Mouse (Mus musculus): ENCODE measurements at regions not wholly inside any gene's neighbourhood (a gene's known extent, or its start where the extent isn't known, plus 50 kb on each side); places are given as distances from the start of the nearest gene placed in this dataset.

- no peak for DNase-seq (ENCODE audit: low spot score in 2 of 2)
These were observed 596.2 kb downstream of the Gm9195 start for GRCm38 (mm10) chr14:71895468-71895867.

- DNase-seq (ENCODE audit: low spot score in 2 of 2), result no peak
These were observed 596.8 kb downstream of the Gm9195 start for GRCm38 (mm10) chr14:71894811-71895210.

DNA sequence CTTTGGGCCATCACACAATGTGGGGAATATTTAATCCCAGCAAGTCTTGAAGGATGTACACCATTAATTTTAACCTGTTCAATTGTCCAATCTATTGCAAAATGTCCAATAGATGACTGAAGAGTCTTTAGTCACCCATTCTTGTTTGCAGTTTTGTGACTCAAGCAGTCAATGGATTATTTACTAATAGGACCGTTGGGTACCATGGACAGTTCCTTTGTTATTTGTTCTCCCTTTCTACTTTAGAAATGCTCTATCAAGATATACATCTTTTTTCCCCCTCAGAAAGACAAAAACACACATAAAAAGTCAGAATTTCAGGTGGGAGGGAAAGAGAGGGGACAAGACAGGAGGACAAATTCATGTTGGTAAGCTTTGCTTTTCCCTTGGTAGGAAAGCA lies 598.3 kb downstream of the Gm9195 start:
- no peak for DNase-seq (ENCODE audit: low spot score in 2 of 2)

- no peak for DNase-seq (ENCODE audit: low spot score in 2 of 2)
These were observed 600.0 kb downstream of the Gm9195 start for GRCm38 (mm10) chr14:71891667-71892066.

- DNase-seq (ENCODE audit: low spot score in 2 of 2), result no peak
These were observed 608.8 kb downstream of the Gm9195 start for GRCm38 (mm10) chr14:71882871-71883270.

- no peak for DNase-seq (ENCODE audit: low spot score in 2 of 2)
These were observed 646.1 kb downstream of the Gm9195 start for GRCm38 (mm10) chr14:71845546-71845945.

DNA sequence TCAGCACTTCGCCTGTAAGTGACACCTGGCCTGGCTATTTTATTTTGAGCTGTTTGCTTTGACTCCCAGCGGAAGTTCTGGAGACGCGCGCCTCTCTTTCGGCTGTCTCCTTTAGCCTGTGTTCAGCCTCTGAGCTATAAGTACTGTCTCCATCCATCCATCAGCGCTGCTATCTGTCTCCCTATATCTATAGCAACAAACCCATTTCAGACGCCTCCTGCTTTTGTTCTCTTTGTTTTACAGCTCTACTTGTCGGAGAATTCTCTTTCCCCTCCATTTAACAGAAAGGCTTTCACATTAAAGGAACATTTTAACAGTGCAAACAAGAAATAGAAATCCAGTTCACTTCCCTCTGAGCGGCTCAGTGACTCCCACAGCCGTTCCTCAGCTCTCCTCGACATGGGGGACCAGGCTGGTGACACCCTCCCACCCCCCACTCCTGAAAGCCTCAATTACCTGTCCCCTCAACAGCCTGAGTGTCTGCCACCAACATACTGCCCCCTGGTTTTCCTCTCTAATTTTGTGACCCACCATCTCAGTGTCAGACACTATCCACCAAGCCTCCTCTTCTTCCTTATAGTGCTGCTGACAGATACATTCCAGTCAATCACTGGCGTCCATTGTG lies 682.7 kb downstream of the Gm9195 start:
- DNase-seq (ENCODE audit: low spot score in 2 of 2), result no peak

DNA sequence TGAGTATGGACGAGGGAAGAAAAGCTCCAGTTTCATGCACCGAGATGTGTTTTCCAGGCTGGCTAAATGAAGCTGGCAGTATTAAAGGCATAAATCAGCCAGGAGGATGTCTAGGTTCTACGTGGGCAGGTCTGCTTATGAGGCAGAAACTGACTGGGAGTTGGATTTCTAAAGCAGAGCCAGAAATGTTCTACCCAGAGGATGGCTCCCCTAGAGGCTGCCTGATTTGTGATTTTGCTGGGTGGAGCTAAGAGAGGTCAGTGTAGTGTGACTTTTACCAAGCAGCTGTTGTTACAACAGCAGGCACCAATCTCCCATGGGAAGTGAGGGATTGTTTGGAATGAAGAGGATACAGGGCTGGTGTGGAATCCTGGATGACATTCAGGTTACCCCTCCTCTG lies 686.0 kb downstream of the Gm9195 start:
- DNase-seq (ENCODE audit: low spot score in 2 of 2), result peak in 1 of 2 experiments; percentile 11

DNA sequence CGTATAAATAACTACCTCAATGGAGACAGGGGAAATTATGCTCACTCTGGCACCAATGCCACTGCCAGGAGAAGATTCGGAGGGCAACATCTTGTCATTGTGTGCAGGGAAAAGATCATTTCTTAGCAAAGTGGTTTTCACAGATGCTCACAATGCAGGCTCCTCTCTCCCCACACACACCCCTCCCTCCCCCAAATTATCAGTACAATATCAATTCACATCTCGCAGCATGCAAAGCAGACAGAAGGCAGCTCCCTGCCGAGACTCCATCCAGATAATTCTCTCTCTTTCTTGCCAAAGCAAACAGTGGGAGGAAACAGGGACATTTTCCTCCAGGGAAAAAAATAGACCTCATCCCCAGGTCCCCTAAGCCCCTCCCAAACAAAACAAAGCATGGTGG lies 691.8 kb downstream of the Gm9195 start:
- DNase-seq (ENCODE audit: low spot score in 2 of 2), result peak; percentile 38 to 40

- DNase-seq (ENCODE audit: low spot score in 2 of 2), result no peak
These were observed 695.9 kb downstream of the Gm9195 start for GRCm38 (mm10) chr14:71795713-71796112.

DNA sequence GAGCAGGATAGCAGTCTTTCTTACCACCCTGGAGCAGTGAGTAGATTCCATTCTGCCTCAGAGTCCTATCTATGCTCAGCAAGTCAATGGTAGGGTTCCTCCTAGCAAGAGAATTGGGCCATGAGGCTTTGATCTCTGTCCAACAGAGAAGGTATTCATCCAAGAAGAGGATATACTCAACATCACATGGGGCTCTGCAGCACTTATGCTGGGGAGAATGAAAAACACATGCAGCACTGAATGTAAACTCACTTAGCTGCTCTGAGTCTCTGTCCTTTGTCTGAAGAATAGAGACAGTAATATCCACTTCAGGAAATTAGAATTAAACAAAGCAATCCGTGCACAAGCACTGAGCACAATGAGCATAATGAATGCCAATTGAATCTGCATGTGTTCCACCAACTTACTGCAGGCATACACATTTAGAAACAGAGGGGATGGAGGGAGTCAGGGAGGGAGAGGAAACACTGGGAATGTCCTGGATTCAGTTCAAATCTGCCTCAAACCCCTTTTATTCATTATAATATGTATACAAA lies 714.6 kb downstream of the Gm9195 start:
- no peak for DNase-seq (ENCODE audit: low spot score in 2 of 2)

GRCm38 (mm10) chr14:71766856-71767255 lies 724.8 kb downstream of the Gm9195 start:
- DNase-seq (ENCODE audit: low spot score in 2 of 2), result no peak

DNA sequence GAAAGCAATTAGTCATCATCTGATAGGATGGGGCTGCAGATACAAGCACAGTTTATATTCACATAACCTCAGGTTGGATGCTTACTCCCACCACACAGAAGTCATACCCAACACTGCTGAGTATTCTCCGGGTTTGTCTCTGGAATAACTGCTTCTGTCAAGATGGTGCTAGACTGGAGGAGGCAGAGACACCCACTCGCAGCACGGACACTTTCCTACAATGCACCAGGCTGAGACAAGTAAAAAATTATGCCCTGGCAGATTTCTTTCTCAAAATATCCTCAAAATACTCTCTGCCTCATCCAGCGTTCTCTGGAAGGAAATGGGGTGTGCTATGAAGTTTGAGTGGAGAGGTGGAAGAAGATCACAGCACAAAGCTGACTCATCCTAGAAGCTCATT lies 763.1 kb downstream of the Gm9195 start:
- DNase-seq (ENCODE audit: low spot score in 2 of 2), result peak; percentile 32 to 45

DNA sequence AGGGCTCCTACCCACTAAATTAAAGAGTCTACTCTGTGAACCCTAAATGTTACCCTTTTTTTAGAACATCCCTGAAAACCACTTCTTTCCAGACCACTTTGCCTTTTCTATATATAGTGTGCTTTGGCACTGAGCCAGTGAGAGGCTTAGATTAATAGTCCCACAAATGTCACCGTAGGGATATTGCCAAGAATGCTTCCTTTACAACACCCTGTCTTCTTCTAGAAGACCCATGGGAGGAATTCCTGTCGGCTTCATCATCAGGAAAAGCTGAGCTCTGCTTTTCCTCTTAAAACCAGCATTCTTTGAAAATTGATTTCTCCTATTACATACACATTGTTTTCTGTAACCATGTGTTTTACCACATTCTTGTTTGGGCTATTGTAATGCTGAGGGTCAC lies 768.1 kb downstream of the Gm9195 start:
- DNase-seq (ENCODE audit: low spot score in 2 of 2), result no peak

DNA sequence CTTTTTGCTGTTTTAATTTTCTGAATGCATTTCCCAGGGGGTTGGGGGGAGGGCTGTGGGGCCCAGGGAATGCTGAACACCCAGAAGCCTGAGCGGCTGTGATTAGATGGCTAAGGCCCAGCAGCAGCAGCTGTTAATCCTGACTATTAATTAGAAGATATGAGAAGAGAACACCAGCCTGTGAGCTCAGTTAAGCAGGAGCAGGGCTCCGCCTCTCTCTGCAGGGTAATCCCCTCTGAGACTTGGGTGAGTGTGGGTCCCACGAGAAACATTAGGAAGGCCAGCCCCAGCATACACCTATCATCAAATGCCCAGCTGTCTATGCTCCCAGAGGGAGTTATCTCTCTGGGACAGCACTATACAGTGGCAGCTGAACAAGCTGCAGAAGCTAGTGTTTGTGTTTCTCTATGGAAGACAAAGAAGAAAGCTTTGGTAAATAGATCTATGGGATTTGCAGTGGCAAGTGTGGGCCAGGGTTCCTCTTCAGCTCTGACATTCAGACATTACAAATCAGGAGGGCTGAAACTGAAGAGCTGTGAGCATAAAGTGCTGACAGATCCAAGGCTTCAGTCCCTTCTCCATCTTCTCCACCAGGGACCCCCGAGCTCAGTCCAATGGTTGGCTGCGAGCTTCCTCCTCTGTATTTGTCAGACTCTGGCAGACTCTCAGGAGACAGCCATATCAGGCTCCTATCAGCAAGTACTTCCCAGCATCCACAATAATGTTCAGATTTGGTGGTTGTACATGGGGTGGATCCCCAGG lies 781.9 kb downstream of the Gm9195 start:
- DNase-seq (ENCODE audit: low spot score in 2 of 2), result no peak

DNA sequence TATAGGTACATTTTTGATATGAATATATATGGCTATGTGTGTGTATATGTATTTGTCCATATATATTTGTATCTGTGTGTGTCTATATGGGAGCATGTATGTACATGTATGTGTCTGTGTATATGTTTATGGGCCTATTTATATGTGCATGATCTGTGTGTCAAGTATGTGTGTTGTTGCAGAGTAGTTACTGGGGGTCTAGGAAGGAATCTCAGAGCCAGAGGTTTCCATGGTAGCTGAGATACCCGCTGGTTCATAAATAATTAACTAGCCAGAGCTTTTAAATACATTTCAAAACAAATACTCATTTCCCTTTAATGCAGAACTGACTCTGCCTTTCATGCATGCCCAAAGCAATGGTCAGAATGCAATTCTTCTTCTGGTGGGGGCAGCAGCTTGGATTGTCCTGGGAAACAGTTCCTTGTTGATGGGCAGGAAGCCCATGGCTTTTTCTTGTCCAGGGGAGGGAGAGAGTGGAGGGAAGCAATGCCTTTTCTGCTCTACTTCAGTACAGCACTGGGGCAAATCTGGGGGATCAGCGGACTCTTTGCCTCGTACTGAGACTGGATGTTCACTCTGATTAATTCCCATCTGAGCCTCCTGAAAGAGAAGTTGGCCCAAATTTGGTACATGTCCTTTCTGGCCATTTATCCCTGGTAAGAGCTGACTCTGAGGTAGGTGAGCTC lies 798.7 kb downstream of the Gm9195 start:
- no peak for DNase-seq (ENCODE audit: low spot score in 2 of 2)

- no peak for DNase-seq (ENCODE audit: low spot score in 2 of 2)
These were observed 817.1 kb downstream of the Gm9195 start for GRCm38 (mm10) chr14:71674564-71674963.

GRCm38 (mm10) chr14:71673837-71674236 lies 817.8 kb downstream of the Gm9195 start:
- peak in 1 of 2 experiments; percentile 32 for DNase-seq (ENCODE audit: low spot score in 2 of 2)

DNA sequence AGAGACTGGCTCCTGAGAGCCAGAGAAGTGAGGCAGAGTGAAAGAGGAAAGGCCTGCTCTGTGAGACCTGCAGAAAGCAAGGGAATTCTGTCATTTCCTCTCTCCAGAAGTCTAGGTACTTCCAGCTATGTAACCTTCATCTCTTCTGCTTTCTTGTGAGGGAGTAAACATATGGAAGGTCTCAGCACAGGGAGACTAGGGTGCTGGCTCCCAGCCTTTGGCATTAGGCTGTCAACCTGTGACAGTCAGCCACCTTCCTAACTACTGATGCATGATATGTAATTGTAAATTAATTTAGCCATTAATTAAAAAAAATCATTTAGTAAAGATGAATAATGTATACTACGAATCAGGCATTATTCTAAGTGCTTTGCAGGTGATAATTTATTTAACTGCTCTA lies 819.2 kb downstream of the Gm9195 start:
- DNase-seq (ENCODE audit: low spot score in 2 of 2), result no peak

- no peak for DNase-seq (ENCODE audit: low spot score in 2 of 2)
These were observed 819.6 kb downstream of the Gm9195 start for GRCm38 (mm10) chr14:71671994-71672393.

GRCm38 (mm10) chr14:71670435-71670834 lies 821.2 kb downstream of the Gm9195 start:
- peak; percentile 6 to 31 for DNase-seq (ENCODE audit: low spot score in 2 of 2)

GRCm38 (mm10) chr14:71666656-71667055 lies 825.0 kb downstream of the Gm9195 start:
- no peak for DNase-seq (ENCODE audit: low spot score in 2 of 2)
